Mouse (Mus musculus): ENCODE measurements at regions not wholly inside any gene's neighbourhood (a gene's known extent, or its start where the extent isn't known, plus 50 kb on each side); places are given as distances from the start of the nearest gene placed in this dataset.

DNA sequence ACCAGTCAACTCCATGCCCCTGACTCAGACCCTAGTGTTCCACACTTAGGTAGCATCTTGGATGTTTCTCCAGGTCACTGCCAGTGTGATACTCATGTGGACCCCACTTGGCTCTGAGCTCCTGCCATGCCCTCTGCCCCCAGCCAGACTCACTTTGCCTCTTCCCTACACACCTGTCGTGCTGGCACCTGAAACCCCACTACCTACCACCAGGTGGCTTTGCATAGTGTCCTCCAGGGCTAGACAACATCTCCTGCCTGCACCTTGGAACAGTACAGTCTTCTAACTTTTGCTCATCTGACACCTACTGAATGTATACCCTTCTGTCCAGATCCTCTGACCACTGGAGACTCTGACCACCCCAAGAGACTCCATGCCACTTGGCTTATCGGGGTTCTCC is 80.6 kb downstream of the Fam53a start:
- DNase-seq (ENCODE audit: low spot score), result no peak

DNA sequence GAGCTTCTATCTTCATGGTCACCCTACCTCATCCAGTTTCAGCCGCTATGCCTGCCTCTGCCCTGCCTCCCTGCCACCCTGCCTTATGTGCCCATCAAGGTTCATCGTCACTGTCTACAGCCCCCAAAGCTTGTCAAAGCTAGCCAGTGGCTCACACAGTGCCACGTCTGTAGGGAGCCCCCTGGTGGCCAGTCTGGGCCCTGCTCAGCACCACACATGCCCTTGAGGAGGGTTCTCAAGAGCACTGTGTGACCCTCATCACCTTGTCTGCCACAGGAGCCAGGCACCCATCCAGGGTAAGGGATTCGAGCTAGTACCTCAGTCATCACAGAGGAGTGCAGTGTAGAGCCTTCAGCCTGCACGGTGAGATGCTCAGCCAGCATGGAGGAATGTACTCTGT is 86.1 kb downstream of the Fam53a start:
- DNase-seq (ENCODE audit: low spot score), result peak; percentile 45

DNA sequence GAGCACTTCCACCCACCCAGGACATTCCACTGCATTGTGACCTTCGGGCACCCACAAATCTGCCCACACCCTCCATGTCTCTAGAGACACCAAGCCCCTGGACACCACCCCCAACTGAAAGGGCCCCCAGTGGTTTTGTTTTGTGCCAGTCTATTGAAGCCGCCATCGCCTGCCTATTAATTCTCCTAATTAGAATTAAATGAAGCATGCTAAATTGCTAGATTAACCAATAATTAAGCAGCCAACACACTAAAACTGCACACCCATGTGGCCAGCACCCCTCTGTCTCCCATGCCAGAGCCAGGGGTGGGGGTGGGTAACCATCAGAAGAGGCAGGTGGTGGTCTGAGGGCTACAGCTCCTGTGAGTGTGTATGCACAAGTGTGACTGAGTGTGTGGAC is 86.8 kb downstream of the Fam53a start:
- DNase-seq (ENCODE audit: low spot score), result no peak

DNA sequence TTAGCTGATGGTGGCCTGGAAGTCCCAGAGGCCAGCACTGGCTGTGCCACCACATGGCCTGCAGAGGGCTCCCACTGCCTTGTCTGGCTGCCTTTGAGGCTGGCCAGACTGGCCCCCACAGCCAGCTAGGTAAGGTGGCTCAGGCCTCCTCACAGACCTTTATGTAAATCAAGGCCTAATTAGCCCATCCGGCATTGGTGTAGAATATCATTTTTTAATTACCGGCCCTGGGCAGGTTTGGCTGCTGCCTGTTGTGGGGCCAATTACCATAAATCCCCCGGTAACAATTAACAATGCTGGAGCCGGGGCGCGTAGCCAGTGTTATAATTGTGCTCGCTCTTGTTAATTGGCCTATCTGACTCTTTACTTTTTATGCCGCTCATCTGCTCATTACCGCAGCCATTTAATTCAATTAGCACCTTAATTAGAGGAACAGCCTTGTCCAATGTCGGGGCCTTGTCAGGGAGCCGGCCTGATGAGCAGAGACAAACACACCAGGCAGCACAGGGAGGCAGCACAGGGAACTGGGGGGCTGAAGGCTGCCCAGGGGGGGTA is 87.4 kb downstream of the Fam53a start:
- peak; percentile 53 for DNase-seq (ENCODE audit: low spot score)

DNA sequence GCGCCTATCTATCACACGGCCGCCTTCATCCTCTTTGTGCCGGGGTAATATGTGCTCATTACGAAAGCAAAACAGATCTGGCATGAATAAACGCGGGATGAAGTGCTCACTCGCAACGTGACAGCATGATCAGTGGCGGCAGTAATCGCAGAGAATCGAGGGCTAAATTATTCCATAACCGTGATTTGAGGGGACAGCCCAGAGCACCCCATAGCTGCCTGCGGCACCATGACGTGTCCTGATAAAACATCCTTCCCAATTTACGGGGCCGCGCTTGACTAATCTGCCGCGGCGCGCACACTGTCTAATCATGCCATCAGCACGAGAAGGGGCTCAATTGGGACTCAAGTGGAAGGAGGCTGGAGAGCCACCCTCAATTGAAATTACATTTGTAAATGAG is 89.2 kb downstream of the Fam53a start:
- no peak for DNase-seq (ENCODE audit: low spot score)

DNA sequence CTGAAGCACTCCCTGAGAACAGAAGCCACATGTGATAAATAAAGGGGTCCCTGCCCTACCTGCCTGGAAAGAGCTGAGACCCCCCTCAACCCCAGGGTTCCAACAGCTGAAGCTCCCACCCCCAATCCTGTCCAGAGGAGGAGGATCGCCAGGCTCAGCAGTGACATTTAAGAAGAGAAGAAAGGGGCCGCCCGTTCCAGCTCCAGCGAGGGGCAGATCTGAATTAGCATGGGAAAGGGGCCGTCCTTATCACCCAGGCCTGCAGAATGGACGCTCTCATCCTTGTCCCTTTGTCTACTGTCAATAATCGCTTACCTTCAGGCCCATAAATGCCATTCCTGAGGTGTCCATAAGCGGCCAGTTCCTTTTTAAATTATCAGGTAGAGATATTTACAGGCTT is 92.0 kb downstream of the Fam53a start:
- no peak for DNase-seq (ENCODE audit: low spot score)

DNA sequence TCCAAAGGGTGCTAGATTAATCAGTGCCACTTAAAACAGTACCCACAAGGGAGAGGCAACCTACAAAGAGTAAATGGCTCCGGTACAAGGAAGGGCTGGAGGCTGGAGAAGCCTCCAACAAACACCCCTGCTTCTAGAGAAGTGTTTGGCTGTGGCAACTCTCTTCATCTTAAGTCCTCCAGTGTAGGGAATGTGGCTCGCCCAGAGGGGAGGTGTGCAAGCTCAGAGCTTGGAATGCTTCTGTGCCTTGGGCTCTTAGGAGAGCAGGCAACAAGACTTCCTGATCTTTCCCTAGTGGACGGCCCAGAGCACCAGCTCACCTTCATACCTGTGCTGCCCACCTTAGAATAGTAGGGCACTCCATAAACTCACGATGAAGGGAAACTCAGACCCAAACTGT is 92.4 kb downstream of the Fam53a start:
- DNase-seq (ENCODE audit: low spot score), result no peak

DNA sequence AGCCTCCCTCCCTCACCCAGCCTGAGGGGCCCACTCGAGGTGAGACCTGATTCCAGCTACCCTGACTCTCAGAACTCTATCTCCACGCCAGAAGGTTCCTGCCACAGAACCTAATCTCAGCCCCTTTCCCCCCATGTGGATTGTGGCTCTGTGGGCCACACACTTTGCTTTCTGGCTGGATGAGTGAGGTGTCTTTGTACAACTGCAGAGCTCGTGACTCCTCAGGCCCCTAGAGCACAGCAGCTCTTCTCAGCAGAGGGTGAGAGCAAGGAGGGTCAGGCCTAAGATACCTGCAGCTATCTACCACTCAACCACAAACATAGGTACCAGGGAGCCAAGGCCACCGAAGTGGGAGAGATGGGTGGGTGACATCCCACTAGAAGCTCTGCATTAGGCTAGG is 93.2 kb downstream of the Fam53a start:
- DNase-seq (ENCODE audit: low spot score), result no peak

DNA sequence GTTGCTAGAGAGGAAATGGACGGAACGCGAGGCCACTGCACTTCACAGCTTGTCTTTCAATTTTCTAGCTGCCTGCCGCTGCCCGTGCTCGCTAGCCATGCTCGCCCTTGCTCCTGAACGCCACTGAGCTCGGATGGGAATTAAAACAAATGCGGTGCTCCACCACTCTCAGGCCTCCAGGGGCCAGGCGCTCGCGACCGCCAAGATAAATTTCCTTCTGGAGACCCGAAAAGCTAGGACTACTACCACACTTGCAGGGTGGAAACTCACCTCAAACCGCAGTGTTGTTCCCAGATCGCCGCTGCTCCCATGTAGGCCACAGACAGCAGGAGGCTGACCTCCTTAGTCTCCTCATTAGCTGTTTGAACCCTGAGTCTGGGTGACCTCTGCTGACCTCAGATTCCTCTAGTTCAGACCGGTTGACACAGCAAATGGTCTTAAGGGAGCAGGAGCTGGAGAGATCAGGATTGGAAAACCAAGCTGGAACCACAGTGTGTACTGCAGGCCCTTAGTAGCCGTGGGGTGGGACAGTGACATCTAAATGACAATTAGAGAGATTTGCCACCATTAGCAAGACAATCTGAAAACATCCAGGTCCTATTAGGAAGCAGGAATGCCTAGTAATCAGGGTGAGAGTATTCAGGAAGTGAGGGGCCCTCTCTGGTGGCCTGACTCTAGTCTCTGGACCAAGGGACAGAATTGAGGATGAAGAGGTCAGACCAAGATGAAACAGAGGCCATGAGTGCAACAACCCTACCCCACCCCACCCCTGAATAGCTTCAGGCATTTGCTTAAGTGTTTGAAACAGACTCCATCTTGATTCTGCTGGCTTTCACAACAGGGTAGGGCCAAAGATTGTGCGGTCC is 94.1 kb downstream of the Fam53a start:
- no peak for DNase-seq (ENCODE audit: low spot score)

DNA sequence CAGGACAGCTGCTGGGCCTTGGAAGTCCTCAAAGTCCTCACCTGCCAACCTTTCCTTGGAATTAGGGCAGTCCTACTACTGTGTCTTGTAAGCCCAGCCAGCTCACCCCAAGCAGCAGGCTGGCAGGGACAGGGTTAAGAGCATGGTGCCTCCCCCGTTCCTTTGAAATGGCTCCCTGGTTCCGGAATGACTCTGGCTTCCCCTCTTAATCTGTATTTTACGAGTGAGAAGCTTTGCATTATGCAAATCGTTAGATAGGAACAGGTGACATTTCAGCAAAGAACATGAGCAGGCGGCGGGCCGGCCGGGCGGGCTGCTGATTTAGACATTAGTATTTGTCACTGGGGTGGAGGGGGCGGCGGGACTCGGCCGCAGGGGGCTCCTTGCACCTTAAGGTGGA is 95.1 kb downstream of the Fam53a start:
- DNase-seq (ENCODE audit: low spot score), result no peak

DNA sequence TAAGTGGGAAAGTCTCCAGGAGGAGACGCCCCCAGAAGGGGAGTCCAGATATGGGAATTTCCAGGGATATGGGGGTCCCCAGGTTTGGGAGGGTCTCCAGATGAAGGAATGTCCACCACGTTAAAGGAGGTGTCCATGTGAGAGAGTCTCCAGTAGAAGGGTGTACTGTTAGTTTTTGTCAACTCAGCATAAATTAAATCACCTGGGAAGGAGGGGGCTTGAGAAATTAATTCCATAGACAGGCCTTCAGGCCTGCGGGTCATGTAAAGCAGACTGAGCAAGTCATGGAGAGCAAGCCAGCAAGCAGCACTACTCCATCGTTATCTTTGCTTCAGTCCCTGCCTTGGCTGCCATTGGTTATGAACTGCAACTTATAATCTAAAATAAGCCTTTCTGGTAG is 96.2 kb downstream of the Fam53a start:
- no peak for DNase-seq (ENCODE audit: low spot score)

DNA sequence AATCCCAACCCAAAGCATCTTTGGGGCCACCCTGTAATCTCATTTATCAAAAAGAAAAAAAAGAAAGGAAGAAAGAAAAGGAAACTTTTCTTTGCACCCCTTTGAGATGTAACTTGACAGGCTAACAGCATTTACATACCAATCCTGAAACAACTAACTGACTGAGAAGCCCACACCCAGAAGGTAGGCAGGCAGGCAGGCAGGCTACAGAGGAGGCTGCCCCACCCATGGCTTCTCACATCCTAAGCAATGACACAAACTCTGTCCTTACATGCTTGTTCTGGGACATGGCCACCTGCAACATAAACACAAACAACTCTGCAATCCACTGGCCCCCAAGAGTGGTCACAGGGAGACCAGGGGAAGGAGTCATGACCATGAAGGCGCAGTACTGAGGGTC is 97.5 kb upstream of the Nkx1-1 start:
- DNase-seq (ENCODE audit: low spot score), result no peak

DNA sequence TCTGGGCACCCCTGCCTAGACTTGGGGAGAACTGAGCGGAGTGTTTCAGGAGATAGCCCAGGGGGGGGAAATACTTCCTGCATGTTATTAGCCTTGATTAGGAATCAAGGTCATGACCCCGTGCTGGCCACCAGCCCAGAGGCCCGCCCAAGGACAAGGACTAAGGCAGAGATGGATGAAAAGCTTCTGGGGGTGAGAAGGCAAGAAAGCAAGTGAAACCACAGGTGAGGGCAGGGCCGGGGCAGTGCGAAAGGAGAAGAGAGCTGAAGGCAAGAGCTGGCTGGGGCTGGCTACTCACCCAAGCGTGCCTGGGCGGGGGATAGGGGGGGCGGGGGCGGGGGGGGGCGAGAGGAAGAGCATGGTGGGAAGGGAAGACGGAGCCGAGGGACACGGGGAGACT is 96.0 kb upstream of the Nkx1-1 start:
- no peak for DNase-seq (ENCODE audit: low spot score)

DNA sequence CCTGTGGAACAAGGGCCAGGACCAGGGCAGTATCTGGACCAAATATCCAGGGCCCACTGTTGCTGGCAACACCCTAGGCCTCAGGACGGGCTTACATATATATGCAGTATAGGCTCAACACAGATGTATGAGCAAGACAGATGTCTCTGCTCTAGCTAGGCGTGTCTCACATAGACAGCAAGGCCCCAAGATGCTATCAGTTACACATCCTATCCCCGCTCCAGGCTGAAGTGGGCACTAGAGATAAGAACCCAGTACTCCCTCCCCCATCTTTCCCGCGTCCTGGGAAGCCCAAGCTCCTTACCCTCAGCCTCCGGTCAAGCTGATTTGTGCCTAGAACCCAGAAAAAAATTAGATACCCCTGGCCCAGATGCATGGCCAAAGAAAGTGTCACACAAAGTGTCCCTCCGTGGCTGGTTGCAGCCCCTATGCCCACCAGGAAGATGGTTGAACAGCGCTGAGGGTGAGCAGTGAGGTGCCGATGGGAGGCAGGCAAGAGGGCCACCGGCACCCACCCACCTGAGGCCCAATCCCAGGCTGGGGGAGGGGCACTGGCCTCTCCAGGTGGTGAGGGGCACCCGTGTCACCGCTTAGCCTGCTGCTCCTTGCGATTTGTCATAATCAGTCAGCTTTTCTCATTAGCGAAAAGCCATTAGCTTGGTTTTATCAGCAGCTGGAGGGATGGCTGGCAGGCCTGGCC is 95.3 kb upstream of the Nkx1-1 start:
- no peak for DNase-seq (ENCODE audit: low spot score)

DNA sequence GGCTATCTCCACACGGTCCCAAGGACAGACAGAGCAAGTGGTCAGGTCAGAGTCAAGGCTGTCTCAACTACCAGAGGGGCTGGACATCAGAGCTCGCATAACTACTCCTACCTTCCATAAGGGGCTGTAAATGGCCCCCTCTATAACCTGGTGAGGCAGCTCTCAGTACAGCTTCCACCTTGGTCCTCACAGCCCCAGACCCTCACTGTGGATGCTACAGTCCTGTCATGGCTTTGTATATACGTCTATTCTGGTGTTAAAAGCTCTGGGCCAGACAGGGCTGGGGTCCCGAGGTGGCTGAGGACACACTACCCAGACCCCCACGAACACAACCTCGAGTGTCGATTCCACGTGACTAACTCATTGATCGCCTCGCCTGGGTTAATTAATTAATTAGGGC is 94.0 kb upstream of the Nkx1-1 start:
- no peak for DNase-seq (ENCODE audit: low spot score)

DNA sequence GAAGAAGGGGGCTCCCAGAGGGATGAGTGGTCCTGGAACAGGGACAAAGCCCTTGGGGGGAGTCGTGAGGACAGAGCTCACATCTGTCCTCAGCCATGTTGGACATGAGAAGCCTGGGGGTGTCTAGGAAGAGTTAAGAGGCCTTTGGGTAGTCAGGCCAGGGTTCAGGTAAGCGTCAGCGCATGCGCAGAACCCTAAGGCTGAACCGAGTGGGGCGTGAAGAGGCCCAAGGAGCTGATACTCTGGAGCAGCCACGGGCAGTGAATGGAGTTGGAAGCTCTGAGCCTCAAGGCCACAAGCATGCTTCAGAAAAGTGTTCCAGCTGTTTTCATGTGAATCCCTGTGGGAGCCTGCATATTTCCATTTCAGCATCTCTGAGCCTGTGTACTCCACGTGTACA is 93.5 kb upstream of the Nkx1-1 start:
- no peak for DNase-seq (ENCODE audit: low spot score)

DNA sequence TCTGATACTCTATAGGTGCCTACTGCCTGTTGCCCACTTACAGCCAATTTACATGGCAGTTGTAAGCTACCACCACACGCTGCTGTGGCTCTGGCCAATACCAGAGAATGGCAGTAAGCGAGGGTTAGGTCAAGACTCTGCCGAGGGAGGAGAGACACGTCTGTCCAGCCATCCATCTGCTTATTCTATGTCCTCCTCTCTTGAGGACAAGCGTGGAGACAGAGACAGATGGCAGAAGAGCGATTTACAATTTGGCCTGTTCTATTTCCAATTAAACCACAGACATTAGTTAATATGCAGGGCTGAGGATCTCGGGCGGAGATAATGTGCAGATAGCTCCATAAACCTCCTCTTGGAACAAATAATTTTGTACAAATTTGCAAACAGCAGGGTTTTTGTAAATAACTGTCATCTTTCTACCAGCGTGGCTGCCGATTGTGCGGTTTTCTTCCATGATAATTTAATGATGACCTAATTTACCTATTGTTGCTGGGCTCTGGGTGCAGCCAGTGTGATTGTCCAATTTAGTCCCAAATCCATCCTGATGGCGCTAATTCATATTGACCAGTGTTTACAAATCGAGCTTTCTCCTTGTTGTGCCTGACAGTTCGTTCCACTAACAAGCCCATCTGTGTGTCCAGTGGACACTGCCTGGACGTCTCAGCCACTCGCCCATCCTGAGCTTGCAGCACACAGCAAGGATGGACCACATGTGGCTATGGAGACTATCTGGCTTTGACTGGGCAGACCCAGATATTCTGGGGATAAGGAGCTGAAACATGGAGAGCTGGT is 88.4 kb upstream of the Nkx1-1 start:
- DNase-seq (ENCODE audit: low spot score), result no peak

DNA sequence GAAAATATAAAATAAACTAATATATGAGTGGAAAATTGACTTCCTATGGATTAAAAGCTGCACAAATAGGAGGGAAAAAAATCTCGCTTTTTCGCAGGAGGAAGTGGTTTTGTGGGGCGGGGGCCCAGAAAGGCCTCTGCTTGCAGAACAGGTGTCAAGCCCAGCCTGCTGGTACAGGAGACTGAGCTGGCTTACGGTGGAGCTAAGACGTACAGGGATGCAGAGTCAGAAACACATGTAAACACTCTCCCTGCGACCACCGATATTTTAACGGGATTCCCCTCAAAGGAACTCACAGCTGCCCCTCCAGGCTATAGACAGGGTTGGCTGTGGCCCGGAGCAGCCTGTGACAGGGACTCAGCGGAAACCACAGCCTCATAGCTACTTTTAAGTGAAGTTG is 87.1 kb upstream of the Nkx1-1 start:
- DNase-seq (ENCODE audit: low spot score), result no peak

DNA sequence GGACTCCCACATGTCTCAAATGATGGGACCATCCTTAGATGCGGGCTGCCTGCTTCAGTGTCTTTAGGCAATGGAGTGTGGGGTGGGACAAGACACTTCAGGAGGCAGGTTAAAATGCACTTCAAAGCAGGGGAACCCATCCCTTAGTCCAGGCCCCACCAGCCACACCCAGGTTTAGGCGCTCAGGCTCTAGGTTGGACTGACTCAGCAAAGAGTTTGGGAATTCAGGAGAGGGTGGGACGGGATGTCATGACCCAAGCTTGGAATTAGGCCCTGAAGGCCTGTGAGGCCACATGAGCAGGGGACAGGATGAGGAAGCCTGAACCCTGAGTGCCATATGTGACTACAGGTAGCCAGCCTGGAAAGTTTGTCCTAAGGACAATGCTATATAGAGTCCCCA is 85.6 kb upstream of the Nkx1-1 start:
- DNase-seq (ENCODE audit: low spot score), result no peak

DNA sequence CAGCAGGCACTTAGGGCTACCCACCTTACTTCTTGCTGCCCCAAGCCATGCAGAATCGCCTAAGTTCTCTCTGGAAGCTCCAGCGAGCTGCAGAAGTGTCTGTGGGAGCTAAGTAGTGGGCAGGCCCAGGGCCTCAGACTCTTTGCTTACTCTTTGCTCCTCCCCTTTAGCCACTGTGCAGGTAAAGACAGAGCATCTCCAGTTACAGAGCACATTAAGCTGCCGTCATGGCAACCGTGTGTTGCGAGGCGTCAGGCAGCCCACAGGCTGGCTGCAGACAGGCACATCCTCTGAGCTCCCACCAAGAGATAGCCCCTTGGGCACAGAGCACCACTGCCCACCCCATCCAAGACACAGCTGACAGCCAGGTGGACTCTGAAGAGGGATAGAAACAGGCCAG is 85.1 kb upstream of the Nkx1-1 start:
- no peak for DNase-seq (ENCODE audit: low spot score)

DNA sequence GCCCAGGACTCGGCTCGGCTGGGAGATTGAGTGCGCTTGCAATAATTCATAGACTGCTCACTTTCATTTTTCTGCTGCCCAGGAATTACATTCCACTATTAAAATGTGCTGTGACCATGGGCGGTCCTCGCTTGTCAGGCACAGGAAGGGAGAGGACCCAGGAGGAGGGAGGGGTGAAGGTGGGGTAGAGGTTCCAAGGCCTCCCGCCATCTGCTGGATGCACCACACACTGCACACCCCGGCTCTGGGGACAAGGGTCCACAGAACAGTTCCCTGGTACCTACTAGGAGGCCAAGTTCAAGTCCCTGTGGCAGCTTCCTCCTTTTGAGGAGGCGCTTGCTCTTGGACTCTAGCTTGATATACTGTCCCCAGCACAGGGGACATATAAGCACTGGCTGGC is 83.8 kb upstream of the Nkx1-1 start:
- DNase-seq (ENCODE audit: low spot score), result no peak

DNA sequence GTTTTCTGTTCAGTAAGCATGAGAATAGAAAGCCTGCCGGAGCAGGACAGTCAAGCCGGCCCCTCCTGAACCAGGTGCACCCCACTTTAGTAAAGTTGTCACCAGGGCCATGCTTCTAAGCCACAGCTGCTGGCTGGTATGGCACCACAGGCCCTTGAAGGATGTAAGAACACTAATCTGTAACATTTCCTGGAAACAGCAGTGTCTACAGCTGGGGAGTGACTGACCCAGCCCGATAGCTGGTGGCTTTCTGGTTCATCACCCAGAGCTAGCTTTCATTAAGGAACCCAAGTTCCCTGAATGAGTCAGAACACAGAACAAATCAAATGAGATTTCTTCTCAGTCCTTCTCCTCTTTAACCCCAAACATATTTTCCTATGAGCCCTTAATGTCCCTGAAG is 82.4 kb upstream of the Nkx1-1 start:
- no peak for DNase-seq (ENCODE audit: low spot score)

All from MN1 (cell line).